Mouse (Mus musculus) gastrocnemius, postnatal 4 days (tissue): ENCODE data around the gene Rbm8a2. TPM values are rescaled to one million over a fixed set of nuclear protein-coding genes. Genes with fewer than 3 reads are reported as not detected.
"Not testable (repeated sequence)": the region's sequence is repeated elsewhere in the genome, so short reads cannot be mapped to it uniquely, and the experiment has no call there.

Source experiments
- DNase-seq, 2 experiments: peaks; one replicate each; pipeline ENCODE4 v3.0.0; 2021 to 2022; ENCODE audit warnings: low spot score in 2 of 2, mixed read lengths in 2 of 2
- long read RNA-seq, 2 experiments: library from polyadenylated mRNA; stranded (forward); transcript quantifications; one replicate each; pipeline ENCODE4 v2.0.0; 2021
- total RNA-seq, 2 experiments: library from RNA; stranded (reverse); gene quantifications; 2 replicates each; pipeline ENCODE4 v1.2.3; 2021

The Rbm8a2 gene
- total RNA-seq, result under 1 TPM; 0.22 to 0.29 TPM
- long read RNA-seq, experiment 1, result 0 reads
- long read RNA-seq, experiment 2, partial matches to known transcripts, result 0 of 1 reads
- long read RNA-seq, experiment 2, other reads (novel, unspliced or antisense), result 0 of 1 reads

DNA sequence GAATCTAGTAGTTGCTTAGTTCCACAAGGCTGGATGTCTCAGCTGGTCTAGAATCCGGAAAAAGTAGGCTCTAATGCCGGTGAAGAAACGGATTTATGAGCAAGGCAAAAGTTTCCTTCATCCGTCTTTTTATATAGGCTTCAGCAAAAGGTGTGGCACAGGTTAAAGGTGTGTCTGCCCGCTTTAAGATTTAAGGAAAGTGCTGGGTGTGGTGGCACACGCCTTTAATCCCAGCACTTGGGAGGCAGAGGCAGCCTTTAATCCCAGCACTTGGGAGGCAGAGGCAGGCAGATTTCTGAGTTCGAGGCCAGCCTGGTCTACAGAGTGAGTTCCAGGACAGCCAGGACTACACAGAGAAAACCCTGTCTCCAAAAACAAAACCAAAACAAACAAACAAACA lies at the start of gene Rbm8a2:
Gene Rbm8a2 (minus strand): TSS at position 101 of the 400 bp plus-strand sequence.
- DNase-seq, result not testable (repeated sequence)

GRCm38 (mm10) chr1:176028397-176028796 lies 49.5 kb upstream of the Rbm8a2 start:
- no peak for DNase-seq

DNA sequence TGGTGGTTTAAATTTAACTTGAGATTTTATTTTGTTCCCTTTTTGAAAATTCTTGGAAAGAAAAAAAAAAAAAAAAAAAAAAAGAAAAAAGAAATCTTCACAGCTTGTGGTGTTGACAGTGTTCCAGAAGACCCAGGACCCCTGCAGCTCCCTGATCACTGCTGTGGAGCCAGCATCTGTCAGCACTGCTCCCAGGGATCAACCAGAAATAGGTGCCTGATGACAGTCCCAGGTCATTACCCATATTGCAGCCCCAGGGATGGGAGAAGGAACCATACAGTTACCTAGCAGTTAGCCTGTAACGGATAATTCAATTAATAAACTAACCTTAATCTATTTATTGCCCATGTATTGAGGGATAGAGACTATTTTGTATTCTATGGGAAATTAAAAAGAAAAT lies 45.6 kb upstream of the Rbm8a2 start:
- no peak for DNase-seq

DNA sequence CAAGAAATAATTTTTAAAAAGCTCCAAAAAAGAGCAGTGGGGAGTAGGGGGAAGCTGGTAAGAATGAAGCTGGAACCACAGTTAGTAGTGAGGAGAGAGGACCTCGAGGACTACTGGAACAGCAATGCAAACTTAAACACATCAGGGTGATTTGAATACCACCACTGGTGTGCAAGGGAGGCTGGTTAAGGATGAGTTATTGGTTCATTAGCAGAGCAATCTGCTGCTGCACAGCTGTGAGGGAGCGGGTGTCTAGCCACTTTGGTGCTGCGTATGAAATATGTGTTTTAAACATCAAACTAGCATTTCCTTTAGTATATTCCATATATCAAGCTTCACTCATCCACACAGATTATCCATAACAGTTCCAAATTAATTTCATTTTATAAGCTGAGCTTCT lies 39.6 kb upstream of the Rbm8a2 start:
- DNase-seq, result no peak

- DNase-seq, result no peak
Measured at GRCm38 (mm10) chr1:176016076-176016475, 37.2 kb upstream of the Rbm8a2 start.

DNA sequence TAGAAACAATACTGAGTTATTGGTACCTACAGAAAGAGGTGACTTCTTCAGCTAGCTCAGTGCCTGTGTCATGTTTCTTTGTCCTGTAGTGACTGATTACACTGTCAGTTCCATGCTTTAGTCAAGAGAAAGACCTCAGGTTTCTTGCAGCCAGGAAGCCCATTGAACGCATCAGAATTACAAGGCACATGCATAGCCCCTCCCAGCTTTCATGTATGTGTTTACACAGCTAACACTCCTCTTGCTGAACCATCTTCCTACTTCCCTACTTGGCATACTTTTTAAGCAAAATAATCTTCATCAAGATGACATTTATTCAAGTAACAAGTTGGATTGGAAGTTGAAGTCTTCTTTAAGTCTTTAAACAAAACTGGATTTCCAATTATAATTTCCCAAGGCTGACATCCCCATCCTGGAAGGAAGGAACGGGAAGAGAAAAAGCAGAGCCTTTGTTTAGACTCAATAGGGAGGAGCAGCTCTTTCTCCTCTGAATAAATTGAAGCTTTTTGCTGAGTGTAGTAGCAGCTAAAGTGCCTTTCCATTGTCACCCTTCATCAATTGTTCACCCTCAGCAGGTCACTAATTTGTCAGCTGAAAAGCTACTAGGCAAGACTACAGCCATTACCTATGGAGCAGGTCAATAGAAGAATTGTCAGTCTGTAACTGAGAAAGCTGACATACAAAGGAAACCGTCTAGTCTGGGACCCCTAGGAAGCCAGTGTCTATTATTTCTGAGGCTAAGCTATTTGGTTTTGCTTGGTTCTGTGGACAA lies 34.8 kb upstream of the Rbm8a2 start:
- DNase-seq, result no peak

DNA sequence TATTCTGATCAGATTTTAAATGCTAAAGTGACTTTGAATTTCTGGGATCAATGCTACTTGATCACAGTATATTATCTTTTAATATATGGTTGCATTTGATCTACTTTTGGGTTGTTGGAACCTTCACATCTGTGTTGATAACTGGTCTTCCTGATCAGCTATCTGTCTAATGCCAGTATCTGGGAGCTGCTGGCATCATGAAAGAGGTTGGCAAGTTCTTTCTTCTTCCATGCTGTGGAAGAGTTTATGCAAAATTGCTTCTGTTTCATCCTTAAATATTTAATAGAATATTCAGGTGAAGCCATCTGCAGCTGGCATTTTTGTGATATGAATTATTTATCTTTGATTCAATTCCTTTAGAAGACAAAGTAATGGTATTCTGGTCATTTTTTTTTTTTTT lies 32.6 kb upstream of the Rbm8a2 start:
- no peak for DNase-seq

DNA sequence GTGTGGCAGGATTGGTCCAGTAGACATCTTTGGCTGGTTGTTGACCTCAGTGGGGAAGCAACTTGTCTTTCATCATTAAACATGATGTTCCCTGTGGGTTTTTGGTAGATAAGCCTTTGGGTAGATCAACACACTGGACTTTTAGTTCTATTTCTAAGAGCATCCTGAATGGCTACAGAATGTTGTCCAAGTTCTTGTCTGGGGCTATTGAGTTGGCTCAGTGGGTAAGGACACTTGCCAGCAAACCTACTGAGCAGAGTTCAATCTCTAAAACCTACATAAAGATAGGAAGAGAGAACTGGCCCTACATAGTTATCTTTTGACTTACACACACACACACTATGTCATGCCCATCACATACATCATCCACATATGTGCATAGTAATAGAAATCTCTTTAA lies 32.2 kb upstream of the Rbm8a2 start:
- DNase-seq, result no peak

DNA sequence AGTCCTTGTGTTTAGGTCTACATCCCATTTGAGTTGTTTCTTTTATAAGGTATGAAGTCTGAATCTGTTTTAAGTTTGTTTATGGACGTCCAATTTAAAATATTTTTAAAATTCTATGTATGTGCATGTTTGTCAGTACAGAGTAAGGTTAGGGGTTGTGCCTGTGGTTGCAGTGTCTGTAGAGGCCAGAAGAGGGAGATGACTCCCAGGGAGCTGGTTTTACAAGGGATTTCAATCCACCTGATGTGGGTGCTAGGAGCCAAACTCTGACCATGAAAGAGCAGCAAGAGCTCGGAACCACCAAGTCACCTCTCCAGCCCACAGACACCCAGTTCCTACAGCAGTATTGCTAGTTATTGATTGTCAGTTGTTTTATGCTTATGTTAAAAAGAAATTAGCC lies 29.5 kb upstream of the Rbm8a2 start:
- DNase-seq, result no peak

- DNase-seq, result no peak
Measured at GRCm38 (mm10) chr1:176000599-176000998, 21.7 kb upstream of the Rbm8a2 start.

GRCm38 (mm10) chr1:175997076-175997651 lies 18.2 kb upstream of the Rbm8a2 start:
- no peak for DNase-seq

DNA sequence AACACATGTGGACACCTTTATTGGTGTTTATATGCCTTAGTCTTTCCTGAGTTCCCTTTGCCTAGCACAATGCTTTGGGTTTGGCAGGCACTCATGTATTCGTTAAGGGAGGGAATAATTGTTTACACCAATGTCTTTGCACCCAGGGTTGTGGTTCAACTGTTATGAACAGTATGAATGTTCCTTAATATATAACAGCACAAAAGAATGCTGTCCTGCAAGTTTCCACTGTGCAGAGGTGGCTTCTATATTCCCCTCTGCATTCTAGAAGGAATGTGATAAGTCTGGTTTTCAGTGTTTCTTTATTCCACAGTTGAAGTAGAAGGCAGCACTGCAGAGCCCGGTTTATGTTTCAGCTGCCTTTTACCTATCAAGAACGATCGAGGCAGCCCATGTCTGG lies 10.0 kb upstream of the Rbm8a2 start:
- no peak for DNase-seq

DNA sequence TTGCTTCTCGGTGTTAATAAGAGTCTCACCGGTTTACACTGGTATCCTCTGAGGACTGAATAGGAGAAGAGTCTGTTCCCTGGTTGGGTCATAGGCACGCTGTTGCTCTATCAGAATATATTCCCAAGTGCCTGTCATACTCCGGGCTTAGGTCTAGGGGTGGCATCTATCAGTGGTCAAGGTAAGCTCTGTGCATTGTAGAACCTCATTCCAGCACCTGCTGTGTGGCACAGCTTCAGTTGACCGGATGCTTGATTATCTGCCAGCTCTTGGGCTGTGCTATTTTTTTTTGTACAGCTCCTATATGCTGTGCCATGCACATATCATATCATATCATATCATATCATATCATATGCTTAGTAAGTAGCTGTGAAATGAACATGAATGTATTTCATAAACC lies 9.5 kb upstream of the Rbm8a2 start:
- DNase-seq, result no peak

- no peak for DNase-seq
Measured at GRCm38 (mm10) chr1:175970710-175971109, 8.2 kb downstream of the Rbm8a2 start.

GRCm38 (mm10) chr1:175967004-175967745 lies 11.7 kb downstream of the Rbm8a2 start:
- DNase-seq, result no peak

- DNase-seq, result no peak
Measured at GRCm38 (mm10) chr1:175961786-175962185, 17.1 kb downstream of the Rbm8a2 start.

DNA sequence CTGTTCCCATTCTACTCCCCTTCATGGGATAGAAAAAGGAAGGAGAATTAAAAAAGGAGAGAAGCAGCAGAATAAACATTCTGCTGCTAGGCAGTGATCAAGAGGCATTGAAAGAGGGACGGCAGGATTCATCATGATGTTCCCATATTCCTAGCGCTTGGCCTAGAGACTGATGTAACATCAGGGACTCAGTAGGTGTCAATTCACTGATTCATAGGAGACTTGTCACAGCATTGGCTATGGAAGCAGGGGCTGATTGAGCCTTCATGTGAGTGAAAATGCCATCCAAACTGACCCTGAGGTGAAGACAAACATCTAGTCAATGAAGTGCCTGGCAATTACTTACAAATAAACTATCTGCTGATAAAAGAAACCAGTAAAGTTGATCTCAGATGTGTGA lies 28.1 kb downstream of the Rbm8a2 start:
- DNase-seq, result no peak

GRCm38 (mm10) chr1:175950421-175950820 lies 28.5 kb downstream of the Rbm8a2 start:
- DNase-seq, result no peak

- DNase-seq, result no peak
Measured at GRCm38 (mm10) chr1:175946718-175947315, 32.1 kb downstream of the Rbm8a2 start.

- DNase-seq, result no peak
Measured at GRCm38 (mm10) chr1:175943168-175943567, 35.7 kb downstream of the Rbm8a2 start.

- DNase-seq, result no peak
Measured at GRCm38 (mm10) chr1:175938731-175939130, 40.2 kb downstream of the Rbm8a2 start.
